Mouse (Mus musculus) cerebellum, adult 2 months (tissue): ENCODE data around the gene Hopx. TPM values are rescaled to one million over a fixed set of nuclear protein-coding genes. Genes with fewer than 3 reads are reported as not detected.

Experiments used
- DNase-seq, 2 experiments: peaks; one replicate each; pipeline ENCODE4 v3.0.0; 2021
- H3K27ac ChIP-seq: fragments of 200-500 bp; 2 replicates; pipeline ENCODE4 v1.5.1; 2012; ENCODE audit warnings: low read length, control low read depth, inconsistent platforms; ENCODE audit not compliant: insufficient read depth
- H3K27me3 ChIP-seq: fragments of 200-500 bp; 2 replicates; pipeline ENCODE4 v1.6.1; 2012; ENCODE audit warnings: inconsistent platforms, mild to moderate bottlenecking, low read length, moderate library complexity; ENCODE audit not compliant: control insufficient read depth, insufficient read depth
- H3K4me1 ChIP-seq: fragments of 200-500 bp; 2 replicates; pipeline ENCODE4 v1.6.1; 2011; ENCODE audit warnings: low read length; ENCODE audit not compliant: control insufficient read depth, insufficient read depth
- H3K4me3 ChIP-seq: fragments of 200-500 bp; replicated peaks from 2 replicates; pipeline ENCODE3; 2011; ENCODE audit warnings: mild to moderate bottlenecking, low read depth, low read length, control low read depth; ENCODE audit not compliant: insufficient read depth
- CTCF ChIP-seq: fragments of 200-500 bp; IDR thresholded peaks from 2 replicates; pipeline ENCODE4 v1.5.1; 2011; ENCODE audit warnings: low read depth, mild to moderate bottlenecking, control low read depth, low read length, moderate library complexity, borderline replicate concordance; ENCODE audit not compliant: insufficient read depth
- POLR2A ChIP-seq: fragments of 200-500 bp; IDR thresholded peaks from 2 replicates; pipeline ENCODE4 v1.6.1; 2011; ENCODE audit warnings: low read length, control low read depth, borderline replicate concordance; ENCODE audit not compliant: insufficient read depth
- whole genome bisulfite sequencing: fragments of 180-500 bp; shearing (Covaris S2); methylation state at CpG from one replicate; pipeline ENCODE4 v1.1.7; 2018; 5-methylcytosine and 5-hydroxymethylcytosine counted together
- polyA plus RNA-seq: library from polyadenylated mRNA; depleted of rRNA; stranded (reverse); fragments of >200 nt; gene quantifications from 2 replicates; pipeline ENCODE4 v1.2.3, GENCODE M21; 2012; rRNA removed

Hopx gene
- 238 and 272 TPM in 2 replicates for polyA plus RNA-seq

- 18% methylated on average over 33 of the region's 33 CpGs for WGBS
- no peak within 1 kb of the TSS for H3K27ac ChIP-seq
Measured at GRCm38 (mm10) chr5:77114817-77115731, at the start of gene Hopx. Gene Hopx (minus strand): TSS chr5:77115121.

DNA sequence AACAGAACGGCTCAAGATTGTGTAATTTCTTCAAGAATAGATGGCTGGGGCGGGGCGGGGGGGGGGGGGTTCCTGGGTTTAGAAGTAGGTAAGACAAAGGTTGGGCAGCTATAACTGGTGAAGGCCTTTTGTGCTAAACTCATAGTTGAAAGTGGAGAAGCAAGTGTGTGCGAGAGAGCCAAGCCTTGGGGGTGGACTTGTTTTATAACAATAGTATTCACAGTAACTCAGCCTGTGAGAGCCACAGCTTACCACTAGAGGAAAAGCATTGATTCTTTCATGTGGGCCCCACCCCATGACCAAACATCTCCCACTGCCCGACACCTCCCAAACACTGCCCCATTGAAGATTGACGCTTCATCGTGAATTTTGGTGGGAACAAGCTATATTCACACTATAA lies 48.7 kb upstream of the Hopx start:
- Histone ChIP-seq H3K27ac (no peak overlapping the region), H3K4me1 (no peaks in the 10 kb centered on the region), H3K4me3 (no peak overlapping the region), H3K27me3 (no peaks in the 10 kb centered on the region)
- 89% methylated on average over 7 of the region's 7 CpGs for WGBS
- TF ChIP-seq CTCF, result no peak
- TF ChIP-seq POLR2A, result no peak
- DNase-seq, result no peak

More at GRCm38 (mm10) chr5:77114817-77115731, at the start of gene Hopx:
- peaks cover 10% of the 10 kb centered on the region for H3K4me1 ChIP-seq
- peak within 1 kb of the TSS; percentile 4 for H3K4me3 ChIP-seq
- no peaks in the 10 kb centered on the region for H3K27me3 ChIP-seq
- TF ChIP-seq CTCF (no peak), POLR2A (no peak)
- peak; percentile 58 to 60 for DNase-seq

GRCm38 (mm10) chr5:77162566-77162965 lies 47.6 kb upstream of the Hopx start:
- WGBS, result 92% methylated on average over 3 of the region's 3 CpGs
- no peaks in the 10 kb centered on the region for H3K4me1 ChIP-seq
- H3K4me3 ChIP-seq, result no peak overlapping the region
- H3K27ac ChIP-seq, result no peak overlapping the region
- DNase-seq, result no peak
- H3K27me3 ChIP-seq, result no peaks in the 10 kb centered on the region
- no peak for TF ChIP-seq CTCF
- no peak for TF ChIP-seq POLR2A

- TF ChIP-seq CTCF (no peak), POLR2A (no peak)
- Histone ChIP-seq H3K4me1 (no peaks in the 10 kb centered on the region; the same call in 1 of the 2 replicates), H3K27me3 (no peaks in the 10 kb centered on the region), H3K4me3 (no peak overlapping the region), H3K27ac (no peak overlapping the region)
- no peak for DNase-seq
- 30% methylated on average over 14 of the region's 14 CpGs for WGBS
Measured at GRCm38 (mm10) chr5:77157777-77158540, 43.0 kb upstream of the Hopx start.

- TF ChIP-seq CTCF, result no peak
- TF ChIP-seq POLR2A, result no peak
- Histone ChIP-seq H3K4me3 (no peak overlapping the region), H3K27me3 (no peaks in the 10 kb centered on the region), H3K27ac (no peak overlapping the region), H3K4me1 (no peaks in the 10 kb centered on the region; the same call in 1 of the 2 replicates)
- peak in 1 of 2 experiments; percentile 9 for DNase-seq
- WGBS, result 24% methylated on average over 5 of the region's 5 CpGs
Measured at GRCm38 (mm10) chr5:77156938-77157337, 42.0 kb upstream of the Hopx start.

GRCm38 (mm10) chr5:77155526-77155925 lies 40.6 kb upstream of the Hopx start:
- no peak for DNase-seq
- Histone ChIP-seq H3K4me3 (no peak overlapping the region), H3K27ac (no peak overlapping the region), H3K27me3 (no peaks in the 10 kb centered on the region), H3K4me1 (no peaks in the 10 kb centered on the region; the same call in 1 of the 2 replicates)
- WGBS, result 95% methylated on average over 12 of the region's 12 CpGs
- TF ChIP-seq CTCF (no peak), POLR2A (no peak)

DNA sequence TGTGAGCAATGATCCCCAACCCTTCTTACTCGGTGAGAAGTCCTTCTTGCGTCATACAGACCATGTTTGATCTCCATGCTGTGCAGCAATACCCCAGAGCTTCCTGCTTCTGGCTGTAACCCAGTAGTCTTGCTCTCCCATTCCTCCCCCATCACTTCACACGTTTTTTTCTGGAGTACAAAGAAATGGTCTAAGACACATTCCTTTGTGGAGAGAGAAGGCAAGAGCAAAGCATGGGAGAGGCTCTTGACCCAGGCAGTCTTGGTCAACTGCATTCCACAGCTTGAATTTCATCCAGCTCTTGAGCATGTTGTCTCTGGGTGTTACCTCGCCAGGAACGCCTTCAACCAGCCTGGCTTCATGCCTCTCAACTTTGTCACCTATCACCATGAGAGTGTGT lies 39.9 kb upstream of the Hopx start:
- WGBS, result 74% methylated on average over 5 of the region's 5 CpGs
- no peak overlapping the region for H3K27ac ChIP-seq
- no peak overlapping the region for H3K4me3 ChIP-seq
- no peaks in the 10 kb centered on the region; the same call in 1 of the 2 replicates for H3K4me1 ChIP-seq
- DNase-seq, result no peak
- TF ChIP-seq CTCF, result no peak
- TF ChIP-seq POLR2A, result no peak
- no peaks in the 10 kb centered on the region for H3K27me3 ChIP-seq
